29 mouse cellular contexts compared by ENCODE assay signal in genomic region chr10:75573181-75573580, GRCm38 (mm10). TPM values are rescaled to one million over a fixed set of nuclear protein-coding genes. Genes with fewer than 3 reads are reported as not detected.
A peak's percentile ranks its signal among the peaks of the same experiment; 100 is the strongest.
DNase-seq lines count a peak whose midpoint lies in the region; ATAC-seq lines count a peak whose summit lies in the region.
"Had no signal": no experiment of that assay in that cellular context is flagged by ENCODE, and none has a peak within 500 bp of the region (broad histone marks: within the 10 kb centered on the region; RNA-seq: fewer than 3 reads in every experiment).

No protein-coding gene starts in this region.

- peak; percentile 74 for DNase-seq in kidney, adult 18-20 months
- peak; percentile 86 for DNase-seq in kidney, postnatal 14 days
- DNase-seq in retina, postnatal 1 day: peak; percentile 59
- no peak for DNase-seq in hindbrain, embryonic 10.5 days (ENCODE audit: low spot score)
- no peak for DNase-seq in adrenal gland, postnatal 14 days
- DNase-seq: adrenal gland, adult 8-10 months; cerebellum, adult 11 months; cerebellum, adult 9-11 months; gastrocnemius, adult 2 months; gastrocnemius, postnatal 36 days; heart, postnatal 14 days; layer of hippocampus, adult 9-11 months; lung, embryonic 14.5 days; lung, postnatal 14 days; right cerebral cortex, postnatal 14 days had no signal

- no peaks in the 10 kb centered on the region for H3K36me3 ChIP-seq in kidney, embryonic 14.5 days (ENCODE audit: control insufficient read depth, insufficient read depth, low read length)
- no peaks in the 10 kb centered on the region for H3K36me3 ChIP-seq in forebrain, embryonic 12.5 days (replicated peaks)
- H3K36me3 ChIP-seq in hindbrain, embryonic 10.5 days: no peaks in the 10 kb centered on the region
- H3K36me3 ChIP-seq: embryonic facial prominence, embryonic 13.5 days; forebrain, embryonic 10.5 days; limb, embryonic 12.5 days; liver, embryonic 15.5 days; neural tube, embryonic 13.5 days had no signal

- no peaks in the 10 kb centered on the region for H3K27me3 ChIP-seq in kidney, embryonic 14.5 days (ENCODE audit: control insufficient read depth, insufficient read depth, low read length)
- H3K27me3 ChIP-seq in forebrain, embryonic 12.5 days: peaks cover 8% of the 10 kb centered on the region
- peaks cover 17% of the 10 kb centered on the region for H3K27me3 ChIP-seq in hindbrain, embryonic 10.5 days (ENCODE audit: insufficient read depth, poor library complexity, severe bottlenecking)
- H3K27me3 ChIP-seq: liver, embryonic 15.5 days had no signal

- H3K4me3 ChIP-seq in kidney, embryonic 14.5 days (ENCODE audit: low read length): no peak overlapping the region
- H3K4me3 ChIP-seq in forebrain, embryonic 12.5 days (replicated peaks): no peak overlapping the region
- no peak overlapping the region for H3K4me3 ChIP-seq in hindbrain, embryonic 10.5 days
- H3K4me3 ChIP-seq: embryonic facial prominence, embryonic 13.5 days; forebrain, embryonic 10.5 days; gastrocnemius, adult 2 months; limb, embryonic 12.5 days; liver, embryonic 15.5 days; neural tube, embryonic 13.5 days had no signal

- no peak overlapping the region for H3K9ac ChIP-seq in kidney, embryonic 14.5 days (ENCODE audit: low read depth, low read length)
- H3K9ac ChIP-seq in forebrain, embryonic 12.5 days: no peak overlapping the region
- H3K9ac ChIP-seq: embryonic facial prominence, embryonic 13.5 days; limb, embryonic 12.5 days; liver, embryonic 15.5 days; lung, embryonic 14.5 days; neural tube, embryonic 13.5 days had no signal

- peaks cover 11% of the 10 kb centered on the region for H3K4me1 ChIP-seq in kidney, embryonic 14.5 days (ENCODE audit: control insufficient read depth, insufficient read depth, low read length)
- H3K4me1 ChIP-seq in forebrain, embryonic 12.5 days: no peaks in the 10 kb centered on the region; the same call in 1 of the 2 replicates
- H3K4me1 ChIP-seq in hindbrain, embryonic 10.5 days (replicated peaks): peaks cover 34% of the 10 kb centered on the region
- H3K4me1 ChIP-seq: neural tube, embryonic 13.5 days had no signal

- H3K9me3 ChIP-seq in kidney, embryonic 14.5 days (ENCODE audit: control insufficient read depth, low read length): no peaks in the 10 kb centered on the region
- H3K9me3 ChIP-seq in forebrain, embryonic 12.5 days: no peaks in the 10 kb centered on the region
- no peaks in the 10 kb centered on the region for H3K9me3 ChIP-seq in hindbrain, embryonic 10.5 days
- H3K9me3 ChIP-seq: embryonic facial prominence, embryonic 13.5 days; forebrain, embryonic 10.5 days; limb, embryonic 12.5 days; liver, embryonic 15.5 days; neural tube, embryonic 13.5 days had no signal

- H3K4me2 ChIP-seq in kidney, embryonic 14.5 days (replicated peaks; ENCODE audit: low read depth, low read length): no peak overlapping the region
- H3K4me2 ChIP-seq in forebrain, embryonic 12.5 days: no peak overlapping the region
- H3K4me2 ChIP-seq: embryonic facial prominence, embryonic 13.5 days; limb, embryonic 12.5 days; liver, embryonic 15.5 days; lung, embryonic 14.5 days; neural tube, embryonic 13.5 days had no signal

- H3K27ac ChIP-seq in kidney, embryonic 14.5 days (ENCODE audit: low read depth, low read length): peak overlapping the region; percentile 24; the same call in 1 of the 2 replicates
- H3K27ac ChIP-seq in forebrain, embryonic 12.5 days: no peak overlapping the region
- no peak overlapping the region for H3K27ac ChIP-seq in hindbrain, embryonic 10.5 days
- H3K27ac ChIP-seq: embryonic facial prominence, embryonic 13.5 days; forebrain, embryonic 10.5 days; gastrocnemius, adult 2 months; limb, embryonic 12.5 days; liver, embryonic 15.5 days; neural tube, embryonic 13.5 days had no signal

- WGBS in kidney, embryonic 14.5 days: 41% methylated on average over 10 of the region's 10 CpGs
- WGBS in forebrain, embryonic 12.5 days: 44% methylated on average over 10 of the region's 10 CpGs
- WGBS in hindbrain, embryonic 10.5 days: 58% methylated on average over 10 of the region's 10 CpGs

- ATAC-seq in kidney, embryonic 14.5 days (ENCODE audit: low FRiP score, low TSS enrichment): peak; percentile 54; the same call in 1 of the 2 replicates
- ATAC-seq in forebrain, embryonic 12.5 days (ENCODE audit: low FRiP score): no peak
- ATAC-seq: activated CD4-positive, CD25-positive, alpha-beta regulatory T cell, adult 4 months; CD4-positive, CD25-positive, alpha-beta regulatory T cell, adult 4 months; forebrain, embryonic 16.5 days; hindbrain, embryonic 16.5 days had no signal

RNA-seq across cellular contexts. Expression of gene Ggt1, which starts 11.8 kb away (rescaled TPM):
- 29.1 and 57.6 TPM in 2 replicates for polyA plus RNA-seq in kidney, embryonic 14.5 days (2014; fragmentation: Nextera tagmentation; extraction: Ambion mirVana)
- polyA plus RNA-seq in forebrain, embryonic 12.5 days (2016; fragmentation: Nextera tagmentation; extraction: Ambion mirVana): 0.58 and 2.3 TPM in 2 replicates
- 3.3 and 3.4 TPM in 2 replicates for polyA plus RNA-seq in hindbrain, embryonic 10.5 days (2016; fragmentation: Nextera tagmentation; extraction: Ambion mirVana)
- 1.7 TPM in 1 of 2 replicates, not detected in the other for total RNA-seq in adrenal gland, postnatal 14 days (2021)
- total RNA-seq: gastrocnemius, adult 2 months; heart, adult 8-10 months; heart, postnatal 14 days had no signal

RNA-seq across cellular contexts. Expression of gene Lrrc75b, which starts 13.1 kb away (rescaled TPM):
- polyA plus RNA-seq in kidney, embryonic 14.5 days (2014; fragmentation: Nextera tagmentation; extraction: Ambion mirVana): 2.1 and 2.9 TPM in 2 replicates
- 5.5 and 7.4 TPM in 2 replicates for polyA plus RNA-seq in forebrain, embryonic 12.5 days (2016; fragmentation: Nextera tagmentation; extraction: Ambion mirVana)
- 2.8 and 6.6 TPM in 2 replicates for polyA plus RNA-seq in hindbrain, embryonic 10.5 days (2016; fragmentation: Nextera tagmentation; extraction: Ambion mirVana)
- 0.70 and 1.1 TPM in 2 replicates for total RNA-seq in adrenal gland, postnatal 14 days (2021)
- total RNA-seq: common myeloid progenitor, adult 5-6 weeks had no signal
- polyA plus RNA-seq: liver, adult 2 months had no signal

RNA-seq across cellular contexts. Expression of gene Ggt5, which starts 16.0 kb away (rescaled TPM):
- 3.9 and 4.7 TPM in 2 replicates for polyA plus RNA-seq in kidney, embryonic 14.5 days (2014; fragmentation: Nextera tagmentation; extraction: Ambion mirVana)
- 0.74 and 0.90 TPM in 2 replicates for polyA plus RNA-seq in forebrain, embryonic 12.5 days (2016; fragmentation: Nextera tagmentation; extraction: Ambion mirVana)
- polyA plus RNA-seq in hindbrain, embryonic 10.5 days (2016; fragmentation: Nextera tagmentation; extraction: Ambion mirVana): 0.30 and 0.82 TPM in 2 replicates
- 6.2 and 8.0 TPM in 2 replicates for total RNA-seq in adrenal gland, postnatal 14 days (2021)

RNA-seq across cellular contexts. Expression of gene Gucd1, which starts 55.4 kb away (rescaled TPM):
- 31.7 and 46.9 TPM in 2 replicates for polyA plus RNA-seq in kidney, embryonic 14.5 days (2014; fragmentation: Nextera tagmentation; extraction: Ambion mirVana)
- polyA plus RNA-seq in forebrain, embryonic 12.5 days (2016; fragmentation: Nextera tagmentation; extraction: Ambion mirVana): 23.5 and 24.4 TPM in 2 replicates
- 32.5 and 32.9 TPM in 2 replicates for polyA plus RNA-seq in hindbrain, embryonic 10.5 days (2016; fragmentation: Nextera tagmentation; extraction: Ambion mirVana)
- 41.0 and 61.5 TPM in 2 replicates for total RNA-seq in adrenal gland, postnatal 14 days (2021)

RNA-seq across cellular contexts. Expression of gene Snrpd3, which starts 55.8 kb away (rescaled TPM):
- polyA plus RNA-seq in kidney, embryonic 14.5 days (2014; fragmentation: Nextera tagmentation; extraction: Ambion mirVana): 178 and 249 TPM in 2 replicates
- polyA plus RNA-seq in forebrain, embryonic 12.5 days (2016; fragmentation: Nextera tagmentation; extraction: Ambion mirVana): 204 and 215 TPM in 2 replicates
- 269 and 286 TPM in 2 replicates for polyA plus RNA-seq in hindbrain, embryonic 10.5 days (2016; fragmentation: Nextera tagmentation; extraction: Ambion mirVana)
- 87.9 and 88.0 TPM in 2 replicates for total RNA-seq in adrenal gland, postnatal 14 days (2021)

Comparison
In these comparisons a context has a peak if more than half of its experiments do, and no peak if none do; other contexts are left out.
1. DNase-seq: peak in kidney, adult 18-20 months (single experiment), kidney, postnatal 14 days (single experiment) and retina, postnatal 1 day (single experiment); none in hindbrain, embryonic 10.5 days (single experiment) and adrenal gland, postnatal 14 days (single experiment).